Mouse (Mus musculus) limb, embryonic 10.5 days (tissue): Measurements from ENCODE around the gene Odf3b. TPM values are rescaled to one million over a fixed set of nuclear protein-coding genes. Genes with fewer than 3 reads are reported as not detected.

ENCODE experiments used
- DNase-seq: peaks from one replicate; pipeline ENCODE4 v3.0.0-alpha.2; 2017; ENCODE audit warnings: low spot score
- H3K27ac ChIP-seq: fragments of 300-500 bp; sonication (generic); 2 replicates; pipeline ENCODE4 v1.5.1; 2016; ENCODE audit warnings: mild to moderate bottlenecking
- H3K27me3 ChIP-seq: fragments of 300-500 bp; sonication (generic); 2 replicates; pipeline ENCODE4 v1.6.1; 2016; ENCODE audit warnings: low read depth, mild to moderate bottlenecking; ENCODE audit not compliant: poor library complexity, severe bottlenecking
- H3K36me3 ChIP-seq: fragments of 300-500 bp; sonication (generic); 2 replicates; pipeline ENCODE4 v1.6.1; 2016; ENCODE audit warnings: mild to moderate bottlenecking, moderate library complexity
- H3K4me1 ChIP-seq: fragments of 300-500 bp; sonication (generic); 2 replicates; pipeline ENCODE4 v1.6.1; 2016
- H3K4me3 ChIP-seq: fragments of 300-500 bp; sonication (generic); 2 replicates; pipeline ENCODE4 v1.5.1; 2016; ENCODE audit warnings: mild to moderate bottlenecking, moderate library complexity
- H3K9me3 ChIP-seq: fragments of 300-500 bp; sonication (generic); replicated peaks from 2 replicates; pipeline ENCODE4 v1.6.1; 2016; ENCODE audit warnings: mild to moderate bottlenecking
- WGBS: fragments of 180-500 bp; shearing (Covaris S2); methylation state at CpG from one replicate; pipeline ENCODE4 v1.1.7; 2016; 5-methylcytosine and 5-hydroxymethylcytosine counted together
- polyA plus RNA-seq: library from polyadenylated mRNA; unstranded; fragments of >200 nt; fragmentation: Nextera tagmentation; extraction: Ambion mirVana; gene quantifications from 2 replicates; pipeline ENCODE4 v1.2.1, GENCODE M21; 2016

The Odf3b gene
- 0.39 and 0.53 TPM in 2 replicates for polyA plus RNA-seq

DNA sequence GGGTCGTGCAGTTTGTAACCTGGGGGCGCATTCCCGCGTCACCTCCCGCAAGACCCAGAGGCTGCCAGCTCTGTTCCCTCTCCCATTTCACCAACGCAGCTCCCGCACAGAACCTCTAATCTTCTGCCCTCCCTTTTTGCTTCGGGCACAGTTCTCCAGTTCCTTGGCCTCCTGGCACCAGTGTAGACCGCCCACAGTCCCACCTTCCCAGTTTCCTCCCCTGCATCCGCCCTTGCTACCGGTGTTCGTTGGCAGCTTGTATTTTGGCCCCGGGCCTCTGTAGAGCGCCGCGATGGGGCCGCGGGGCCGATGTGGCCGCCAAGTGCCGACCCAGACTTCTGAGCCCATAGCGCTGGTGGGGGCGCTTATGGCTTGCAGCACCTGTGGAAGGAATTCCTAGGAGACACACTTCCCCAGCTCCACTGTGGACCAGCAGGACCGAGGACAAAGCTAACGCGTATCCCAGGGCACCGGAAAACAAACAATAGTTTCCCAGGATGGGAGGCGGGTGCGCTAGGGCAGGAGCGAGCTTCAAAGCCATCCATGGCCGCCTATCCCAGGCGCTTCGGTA lies at the start of gene Odf3b:
Gene Odf3b (minus strand): TSS at position 452 of the 571 bp plus-strand sequence.
- Histone ChIP-seq H3K36me3 (no peaks in the 10 kb centered on the region), H3K4me1 (peaks cover 44% of the 10 kb centered on the region)

DNA sequence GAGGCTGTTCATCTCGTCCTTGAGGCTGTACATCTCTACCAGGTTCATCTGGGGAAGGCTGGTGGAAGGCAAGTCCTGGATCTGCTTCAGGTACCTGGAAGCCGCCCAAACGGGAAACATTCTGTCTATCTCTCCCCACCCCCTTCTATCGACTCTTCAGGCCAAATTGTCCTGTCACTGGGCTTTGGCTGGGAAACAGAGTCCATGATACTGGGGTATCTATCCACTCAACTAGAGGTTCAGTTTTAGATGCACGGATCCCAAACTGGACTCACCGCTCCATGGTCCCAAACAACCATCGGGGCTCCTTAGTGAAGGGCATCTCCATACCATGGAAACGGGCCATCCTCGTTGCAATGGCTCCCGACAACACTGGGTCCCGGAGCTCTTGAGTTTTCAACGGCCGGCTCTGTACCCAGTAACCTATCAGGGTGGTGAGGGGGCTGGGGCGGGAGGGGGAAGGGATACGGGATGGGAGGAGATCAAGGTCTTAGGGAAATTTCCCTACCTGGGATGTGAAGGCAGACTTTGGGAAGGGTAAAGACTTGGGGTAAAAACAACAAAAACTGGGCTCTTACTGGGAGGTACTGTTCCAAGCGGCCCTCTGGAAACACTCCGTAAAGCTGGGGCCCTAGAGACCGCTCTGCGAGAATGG lies 49.2 kb upstream of the Odf3b start:
- H3K4me1 ChIP-seq, result peaks cover 32% of the 10 kb centered on the region
- H3K4me3 ChIP-seq, result peak overlapping the region; percentile 88
- no peaks in the 10 kb centered on the region for H3K9me3 ChIP-seq
- DNase-seq, result no peak
- 82% methylated on average over 19 of the region's 19 CpGs for WGBS
- H3K36me3 ChIP-seq, result peaks cover 25% of the 10 kb centered on the region
- H3K27me3 ChIP-seq, result no peaks in the 10 kb centered on the region
- no peak overlapping the region for H3K27ac ChIP-seq

More for the DNA sequence above, at the start of gene Odf3b:
- H3K9me3 ChIP-seq, result no peaks in the 10 kb centered on the region
- H3K4me3 ChIP-seq, result peak within 1 kb of the TSS; percentile 55
- peaks cover 62% of the 10 kb centered on the region for H3K27me3 ChIP-seq
- peak within 1 kb of the TSS; percentile 68 for H3K27ac ChIP-seq
- under 1% methylated on average over 33 of the region's 33 CpGs for WGBS
- peak; percentile 66 for DNase-seq

- Histone ChIP-seq H3K27me3 (no peaks in the 10 kb centered on the region), H3K36me3 (peaks cover 25% of the 10 kb centered on the region), H3K4me1 (peaks cover 32% of the 10 kb centered on the region), H3K4me3 (no peak overlapping the region), H3K27ac (no peak overlapping the region), H3K9me3 (no peaks in the 10 kb centered on the region)
- DNase-seq, result no peak
- 95% methylated on average over 10 of the region's 10 CpGs for WGBS
These were observed 47.6 kb upstream of the Odf3b start for GRCm38 (mm10) chr15:89426716-89427115.

DNA sequence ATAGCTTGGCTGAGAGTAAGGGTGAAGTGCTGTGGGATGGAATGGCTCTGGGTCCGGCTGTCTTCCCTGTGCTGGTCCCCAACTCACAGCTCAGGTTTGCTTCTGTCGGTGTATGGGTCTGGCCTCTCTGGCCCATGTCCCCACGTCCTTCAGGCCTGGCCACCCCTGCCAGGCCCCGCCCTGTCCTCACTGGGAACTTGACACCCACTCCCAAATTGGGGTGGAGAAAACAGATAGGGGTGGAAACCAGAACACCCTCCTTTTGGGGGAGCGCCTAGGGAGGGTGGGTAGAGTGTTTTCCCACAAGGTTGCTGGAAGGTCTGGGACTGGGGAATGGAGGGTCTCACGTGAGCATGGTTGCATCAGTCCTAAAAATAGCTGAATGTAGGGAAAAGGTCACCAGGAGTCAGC lies 46.6 kb upstream of the Odf3b start, which contains the start of gene Cpt1b:
Gene Cpt1b (minus strand): TSS at position 153 of the 411 bp plus-strand sequence.
- Histone ChIP-seq H3K4me3 (peak within 1 kb of the TSS; percentile 33), H3K4me1 (peaks cover 32% of the 10 kb centered on the region), H3K27ac (no peak within 1 kb of the TSS), H3K9me3 (no peaks in the 10 kb centered on the region), H3K36me3 (peaks cover 25% of the 10 kb centered on the region), H3K27me3 (no peaks in the 10 kb centered on the region)
- 18% methylated on average over 6 of the region's 6 CpGs for WGBS
- no peak for DNase-seq

GRCm38 (mm10) chr15:89424621-89425020 lies 45.5 kb upstream of the Odf3b start:
- peaks cover 32% of the 10 kb centered on the region for H3K4me1 ChIP-seq
- WGBS, result 85% methylated on average over 8 of the region's 8 CpGs
- H3K36me3 ChIP-seq, result peaks cover 35% of the 10 kb centered on the region
- no peaks in the 10 kb centered on the region for H3K9me3 ChIP-seq
- no peak overlapping the region for H3K27ac ChIP-seq
- no peak overlapping the region; the same call in 1 of the 2 replicates for H3K4me3 ChIP-seq
- no peaks in the 10 kb centered on the region for H3K27me3 ChIP-seq
- no peak for DNase-seq

DNA sequence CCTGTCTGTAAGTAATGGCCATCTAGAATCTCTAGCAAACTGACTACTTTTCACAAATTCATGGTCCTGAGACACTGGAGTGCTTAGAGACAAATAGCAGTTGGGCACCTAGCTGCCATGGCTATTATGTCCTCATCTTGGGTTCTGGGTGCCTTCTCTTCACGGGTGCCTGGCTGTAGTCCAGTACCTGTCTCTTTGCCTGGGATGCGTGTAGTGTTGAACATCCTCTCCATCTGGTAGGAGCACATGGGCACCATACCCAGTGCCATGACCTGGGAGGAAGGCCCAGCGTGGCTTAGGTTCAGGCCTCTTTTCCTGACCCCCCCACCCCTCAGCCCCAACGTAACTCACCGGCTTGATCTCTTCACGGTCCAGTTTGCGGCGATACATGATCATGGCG lies 42.9 kb upstream of the Odf3b start:
- peaks cover 31% of the 10 kb centered on the region for H3K36me3 ChIP-seq
- peaks cover 21% of the 10 kb centered on the region for H3K4me1 ChIP-seq
- H3K4me3 ChIP-seq, result no peak overlapping the region
- no peak overlapping the region for H3K27ac ChIP-seq
- 93% methylated on average over 9 of the region's 9 CpGs for WGBS
- H3K27me3 ChIP-seq, result no peaks in the 10 kb centered on the region
- no peaks in the 10 kb centered on the region for H3K9me3 ChIP-seq
- DNase-seq, result no peak

GRCm38 (mm10) chr15:89415282-89415681 lies 36.2 kb upstream of the Odf3b start:
- Histone ChIP-seq H3K4me1 (no peaks in the 10 kb centered on the region), H3K9me3 (no peaks in the 10 kb centered on the region), H3K27me3 (no peaks in the 10 kb centered on the region), H3K4me3 (no peak overlapping the region), H3K27ac (no peak overlapping the region), H3K36me3 (peaks cover 14% of the 10 kb centered on the region)
- no peak for DNase-seq
- WGBS, result 88% methylated on average over 8 of the region's 8 CpGs

GRCm38 (mm10) chr15:89410118-89410517 lies 31.0 kb upstream of the Odf3b start, which contains the start of gene Syce3:
Gene Syce3 (minus strand): TSS chr15:89410503.
- 81% methylated on average over 24 of the region's 24 CpGs for whole genome bisulfite sequencing
- H3K27ac ChIP-seq, result no peak within 1 kb of the TSS
- no peaks in the 10 kb centered on the region for H3K27me3 ChIP-seq
- 0 out of 2 replicates have a peak, but pooled peaks cover 1% of the 10 kb centered on the region for H3K9me3 ChIP-seq
- no peak for DNase-seq
- H3K4me1 ChIP-seq, result no peaks in the 10 kb centered on the region
- H3K36me3 ChIP-seq, result no peaks in the 10 kb centered on the region
- no peak within 1 kb of the TSS for H3K4me3 ChIP-seq

DNA sequence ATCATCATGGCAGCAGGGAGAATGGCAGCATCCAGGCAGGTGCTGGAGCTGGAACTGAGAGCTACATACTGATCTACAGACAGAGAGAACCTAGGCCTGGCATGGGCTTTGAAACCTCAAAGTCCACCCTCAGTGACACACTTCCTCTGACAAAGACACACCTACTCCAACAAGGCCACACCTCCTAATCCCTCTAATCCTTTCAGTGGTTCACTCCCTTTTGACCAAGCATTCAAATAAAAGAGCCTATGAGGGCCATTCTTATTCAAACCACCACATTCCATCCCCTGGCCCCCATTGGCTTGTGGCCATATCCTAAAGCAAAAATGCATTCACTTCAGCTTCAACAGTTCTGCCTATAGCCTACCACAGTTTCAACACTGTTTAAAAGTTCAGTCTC lies 27.6 kb upstream of the Odf3b start:
- H3K36me3 ChIP-seq, result no peaks in the 10 kb centered on the region
- 0 out of 2 replicates have a peak, but pooled peaks cover 1% of the 10 kb centered on the region for H3K9me3 ChIP-seq
- no peak overlapping the region for H3K4me3 ChIP-seq
- no peak for DNase-seq
- H3K4me1 ChIP-seq, result no peaks in the 10 kb centered on the region
- no peak overlapping the region for H3K27ac ChIP-seq
- no peaks in the 10 kb centered on the region for H3K27me3 ChIP-seq

- H3K27me3 ChIP-seq, result no peaks in the 10 kb centered on the region
- WGBS, result 87% methylated on average over 10 of the region's 10 CpGs
- H3K4me1 ChIP-seq, result no peaks in the 10 kb centered on the region
- H3K9me3 ChIP-seq, result 0 out of 2 replicates have a peak, but pooled peaks cover 1% of the 10 kb centered on the region
- H3K36me3 ChIP-seq, result no peaks in the 10 kb centered on the region
- H3K4me3 ChIP-seq, result no peak overlapping the region
- no peak for DNase-seq
- H3K27ac ChIP-seq, result no peak overlapping the region
These were observed 25.9 kb upstream of the Odf3b start for GRCm38 (mm10) chr15:89404831-89405623.

DNA sequence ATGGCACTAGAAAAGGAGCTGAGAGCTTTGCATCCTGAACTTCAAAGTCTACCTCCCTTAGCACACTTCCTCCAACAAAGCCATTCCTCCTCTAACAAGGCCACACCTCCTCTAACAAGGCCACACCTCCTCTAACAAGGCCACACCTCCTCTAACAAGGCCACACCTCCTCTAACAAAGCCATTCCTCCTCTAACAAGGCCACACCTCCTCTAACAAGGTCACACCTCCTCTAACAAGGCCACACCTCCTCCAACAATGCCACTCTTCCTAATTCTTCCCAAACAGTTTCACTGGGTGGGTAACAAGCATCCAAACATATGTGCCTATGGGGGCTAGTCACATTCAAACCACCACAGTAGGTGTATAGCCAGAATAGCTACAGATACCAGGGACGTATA lies 23.4 kb upstream of the Odf3b start:
- DNase-seq, result no peak
- Histone ChIP-seq H3K36me3 (no peaks in the 10 kb centered on the region), H3K9me3 (no peaks in the 10 kb centered on the region), H3K27ac (no peak overlapping the region), H3K27me3 (no peaks in the 10 kb centered on the region), H3K4me1 (no peaks in the 10 kb centered on the region), H3K4me3 (no peak overlapping the region)
- WGBS, result 100% methylated on average over 1 of the region's 1 CpGs

DNA sequence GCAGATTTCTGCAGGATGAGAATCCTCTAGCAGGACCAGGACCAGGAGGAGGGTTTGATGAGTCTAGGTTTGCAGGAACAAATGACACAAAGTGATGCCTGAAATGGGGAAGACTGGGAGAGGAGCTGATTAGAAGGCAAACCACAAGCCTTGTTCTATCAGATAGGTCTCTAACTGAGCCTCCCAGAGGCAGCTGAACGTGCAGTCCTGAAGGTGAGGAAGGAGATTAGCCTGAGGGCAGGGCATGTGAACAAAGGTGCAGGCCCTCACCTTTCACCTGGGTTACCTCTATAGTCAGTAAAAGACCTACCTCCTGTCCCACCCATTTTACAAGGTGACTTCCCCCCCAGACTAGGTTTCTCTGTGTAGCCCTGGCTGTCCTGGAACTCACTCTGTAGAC lies 20.6 kb upstream of the Odf3b start:
- Histone ChIP-seq H3K9me3 (no peaks in the 10 kb centered on the region), H3K36me3 (no peaks in the 10 kb centered on the region), H3K4me3 (no peak overlapping the region), H3K27me3 (no peaks in the 10 kb centered on the region), H3K27ac (no peak overlapping the region), H3K4me1 (no peaks in the 10 kb centered on the region)
- 41% methylated on average over 1 of the region's 1 CpGs for WGBS
- DNase-seq, result no peak

DNA sequence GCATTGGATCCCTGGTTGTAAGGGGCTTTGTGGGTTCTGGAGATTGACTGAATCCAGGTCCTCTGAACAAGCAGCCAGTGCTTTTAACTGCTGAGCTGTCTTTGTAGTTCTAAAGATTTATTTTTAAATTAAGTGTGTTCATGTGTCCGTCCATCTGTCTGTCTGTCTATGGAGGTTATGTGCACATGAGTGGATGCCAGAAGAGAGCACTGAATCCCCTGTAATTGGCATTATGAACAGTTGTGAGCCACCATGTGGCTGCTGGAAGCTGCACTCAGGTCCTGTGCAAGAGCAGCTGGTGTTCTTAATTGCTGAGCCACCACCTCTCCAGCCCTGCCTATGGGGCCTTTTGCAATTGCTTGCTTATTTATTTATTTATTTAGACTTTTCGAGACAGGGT lies 19.1 kb upstream of the Odf3b start:
- Histone ChIP-seq H3K4me1 (no peaks in the 10 kb centered on the region), H3K27me3 (no peaks in the 10 kb centered on the region), H3K36me3 (no peaks in the 10 kb centered on the region), H3K27ac (no peak overlapping the region), H3K9me3 (no peaks in the 10 kb centered on the region), H3K4me3 (no peak overlapping the region)
- DNase-seq, result no peak
- 84% methylated on average over 2 of the region's 2 CpGs for WGBS
